Mouse (Mus musculus) gastrocnemius, adult 8-10 months (tissue): ENCODE results near the gene Trp53tg5. TPM values are rescaled to one million over a fixed set of nuclear protein-coding genes. Genes with fewer than 3 reads are reported as not detected.

Source experiments
- DNase-seq, 2 experiments: peaks; one replicate each; pipeline ENCODE4 v3.0.0; 2022; ENCODE audit warnings: low spot score in 2 of 2
- total RNA-seq, 4 experiments: library from RNA; stranded (reverse); gene quantifications; 2 replicates each; pipeline ENCODE4 v1.2.4; 2022

Trp53tg5 gene
- total RNA-seq, 4 experiments from 2014 or later: not detected

DNA sequence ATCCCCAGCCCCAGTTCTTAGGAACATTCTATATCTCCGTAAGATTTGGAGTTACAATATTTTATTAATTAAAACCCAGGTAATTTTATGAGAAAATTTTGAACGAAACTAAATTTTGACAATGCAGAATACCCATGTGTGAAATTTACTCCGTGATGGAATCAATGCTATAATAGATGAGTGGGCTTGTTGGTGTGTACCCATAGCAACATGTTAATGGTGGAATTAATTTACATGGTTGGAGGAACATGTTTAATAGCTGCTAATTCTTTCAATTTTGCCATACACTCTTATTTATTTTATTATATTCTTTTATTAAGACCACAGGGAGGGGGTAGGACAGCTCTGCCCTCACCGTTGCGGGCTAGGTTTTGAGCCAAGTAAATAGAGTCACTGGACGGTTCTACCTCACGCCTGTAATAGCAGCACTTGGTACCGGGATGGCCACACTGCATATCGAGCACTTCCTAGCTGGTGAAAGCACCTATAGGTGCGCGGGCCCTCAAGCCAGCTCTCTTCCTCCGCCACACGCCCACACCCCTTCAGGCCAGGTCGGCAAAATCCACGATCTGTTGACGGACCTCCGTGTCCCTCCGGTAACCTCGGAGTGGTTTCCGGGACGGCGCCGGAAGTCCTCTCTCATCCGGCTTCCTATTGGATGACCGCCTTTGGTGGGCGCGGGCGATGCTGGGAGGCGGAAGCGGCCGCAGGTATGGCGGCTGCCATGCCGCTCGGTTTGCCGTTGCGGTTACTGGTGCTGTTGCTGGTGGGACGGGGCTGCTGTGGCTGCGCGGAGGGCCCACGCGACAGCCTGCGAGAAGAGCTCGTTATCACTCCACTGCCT, 23.5 kb upstream of the Trp53tg5 start, which contains the start of gene Pigt:
Gene Pigt (plus strand): TSS at position 674 of the 844 bp plus-strand sequence.
- peak; percentile 65 to 78 for DNase-seq

DNA sequence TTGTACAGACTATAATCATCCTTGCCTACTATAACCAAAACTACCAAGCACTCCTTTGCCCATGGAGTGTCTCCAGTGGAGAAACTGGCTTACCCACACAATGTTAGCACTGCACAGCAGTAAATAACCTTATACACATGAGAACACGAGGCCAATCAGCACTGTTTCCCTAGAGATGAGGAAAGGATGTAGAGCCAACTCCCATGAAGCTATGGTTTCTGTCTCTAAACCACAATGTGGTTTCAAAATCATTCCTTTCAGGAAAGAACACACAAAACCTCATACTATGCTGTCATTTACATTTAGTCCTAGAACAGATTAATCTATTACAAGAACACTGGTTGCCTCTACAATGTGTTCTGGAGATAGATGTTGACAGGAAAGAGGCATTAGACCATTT, 22.8 kb upstream of the Trp53tg5 start:
- DNase-seq: no peak

DNA sequence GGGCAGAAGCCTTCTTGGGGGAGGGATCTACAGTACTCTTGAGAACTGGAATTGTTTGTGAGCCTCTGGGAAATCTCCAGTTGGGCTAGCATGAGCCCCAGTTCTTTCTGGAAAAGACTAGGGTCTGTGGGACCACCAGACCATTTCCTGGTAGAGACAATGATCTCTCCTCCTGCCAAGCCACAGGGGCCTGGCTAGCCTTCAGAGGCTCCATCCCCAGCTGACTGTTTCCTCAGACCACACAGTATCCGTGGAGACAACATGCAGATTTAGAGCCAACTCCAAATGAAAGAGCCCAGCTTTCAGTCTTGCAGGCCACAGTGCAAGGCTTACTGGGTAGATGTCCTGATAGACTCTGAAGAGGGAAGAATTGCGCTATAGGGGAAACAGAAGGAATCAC, 20.6 kb upstream of the Trp53tg5 start:
- DNase-seq: no peak

- no peak for DNase-seq
Measured at GRCm38 (mm10) chr2:164487812-164488211, 14.3 kb upstream of the Trp53tg5 start.

DNA sequence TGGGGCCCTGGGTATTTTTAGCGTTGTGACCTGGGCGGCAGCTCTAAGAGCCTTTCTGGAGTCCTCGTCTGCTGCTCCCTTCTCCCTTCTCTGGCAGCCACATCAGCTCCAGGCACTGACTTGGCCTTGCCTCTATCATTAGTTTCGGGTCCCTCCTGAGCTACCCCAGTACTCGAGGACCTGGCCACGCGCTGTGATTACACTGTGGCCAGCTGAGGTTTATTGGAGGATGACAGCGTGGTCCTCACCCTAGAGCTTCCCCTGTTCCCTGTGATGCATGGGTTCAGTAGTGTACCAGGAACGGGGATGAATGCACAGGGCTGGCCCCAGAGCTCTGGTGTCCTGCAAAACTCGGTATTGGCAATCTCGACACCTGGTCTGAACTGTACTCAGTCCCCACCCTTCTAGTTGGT, 13.6 kb upstream of the Trp53tg5 start:
- no peak for DNase-seq

DNA sequence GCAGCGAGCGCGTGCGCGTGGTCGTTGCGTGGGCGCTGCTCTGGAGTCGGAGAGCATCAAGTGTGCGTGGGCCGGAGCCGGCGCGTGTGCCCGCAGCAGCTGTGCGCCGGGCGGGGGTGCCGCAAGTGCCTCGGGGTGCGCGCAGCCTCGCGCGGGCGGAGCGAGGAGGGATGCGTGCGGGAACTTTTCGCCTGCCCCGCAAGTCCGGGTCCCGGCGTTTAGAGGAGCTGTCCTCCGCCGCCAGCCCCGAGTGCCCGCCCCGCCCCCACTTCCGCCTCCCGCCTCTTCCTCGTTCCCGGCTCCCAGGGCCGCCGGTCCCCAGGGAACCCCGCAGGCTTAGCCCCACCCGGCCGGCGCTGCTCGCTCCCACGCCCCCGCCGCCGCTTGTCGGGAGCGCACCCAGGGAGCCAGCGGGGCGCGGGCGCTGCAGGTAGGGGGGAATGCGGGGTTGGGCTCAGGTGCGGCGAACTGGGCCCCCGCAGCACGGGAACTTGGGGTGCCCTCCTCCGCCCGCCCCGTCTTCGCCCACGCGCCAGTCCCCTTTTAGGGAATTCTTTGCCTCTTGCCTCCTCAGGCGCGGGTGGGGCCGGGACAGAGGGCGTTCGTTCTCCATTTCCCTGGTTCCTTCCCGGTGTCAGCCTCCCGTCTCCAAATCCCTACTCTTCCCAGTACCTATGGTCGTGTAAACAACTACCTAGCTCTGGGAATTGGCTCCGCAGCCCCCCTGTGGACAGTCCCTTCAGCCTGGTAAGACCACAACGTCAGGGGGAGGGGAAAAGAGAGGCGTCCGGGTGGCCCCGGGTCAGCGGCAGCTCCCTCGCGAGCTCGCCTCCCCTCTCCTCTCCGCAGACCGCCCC, 13.0 kb upstream of the Trp53tg5 start:
- DNase-seq: peak; percentile 40 to 66

DNA sequence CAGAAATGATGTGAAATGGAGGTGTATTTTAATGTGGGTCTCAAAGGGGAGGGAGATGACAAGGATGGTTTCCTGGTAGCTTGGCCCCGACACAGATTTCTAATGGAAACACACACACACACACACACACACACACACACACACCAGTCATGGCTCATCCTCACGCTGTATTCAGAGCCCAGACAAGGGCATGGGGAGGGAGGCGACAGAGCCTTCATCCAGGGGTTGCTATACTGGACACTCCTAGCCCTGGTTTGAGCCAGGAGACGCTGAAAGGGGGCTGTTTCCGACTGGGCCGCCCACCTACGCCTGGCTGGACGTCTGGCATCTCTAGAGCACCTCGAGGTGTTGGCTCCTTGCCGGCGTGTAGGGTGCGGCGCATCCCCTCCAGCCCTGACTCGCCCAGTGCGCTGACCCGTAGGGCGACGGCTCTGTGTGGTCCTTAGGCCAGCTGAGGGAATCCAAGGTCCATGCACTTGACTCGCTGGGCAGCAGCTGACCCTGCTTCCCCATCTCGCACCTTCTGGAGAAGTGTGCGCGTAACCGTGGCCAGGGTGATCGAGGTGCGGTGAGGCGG, 12.2 kb upstream of the Trp53tg5 start, which contains the start of gene Dbndd2:
Gene Dbndd2 (plus strand): TSS at position 426 of the 577 bp plus-strand sequence.
- peak; percentile 33 to 35 for DNase-seq

GRCm38 (mm10) chr2:164470254-164470653, 3.3 kb downstream of the Trp53tg5 start:
- peak in 1 of 2 experiments; percentile 23 for DNase-seq

GRCm38 (mm10) chr2:164466787-164467186, 6.7 kb downstream of the Trp53tg5 start:
- no peak for DNase-seq

DNA sequence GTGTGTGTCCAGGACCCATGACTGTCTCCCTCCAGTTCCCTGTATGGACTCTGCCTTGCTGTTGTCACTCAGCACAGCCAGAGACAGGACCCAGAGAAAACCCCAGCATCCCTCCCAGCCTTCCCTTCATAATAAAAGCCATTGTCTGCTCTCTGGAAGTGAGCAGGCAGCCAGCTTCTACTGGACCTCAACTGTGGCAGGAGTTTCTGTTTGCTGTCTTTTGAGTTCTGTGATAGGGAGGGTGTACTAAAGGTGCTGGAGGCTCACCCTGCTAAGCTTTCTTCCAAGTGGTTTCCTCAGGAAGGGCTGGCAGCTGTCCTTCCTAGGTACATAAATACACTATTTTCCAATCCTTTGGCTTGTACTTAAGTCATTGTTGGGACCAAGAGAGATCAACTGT, 8.4 kb downstream of the Trp53tg5 start:
- no peak for DNase-seq

DNA sequence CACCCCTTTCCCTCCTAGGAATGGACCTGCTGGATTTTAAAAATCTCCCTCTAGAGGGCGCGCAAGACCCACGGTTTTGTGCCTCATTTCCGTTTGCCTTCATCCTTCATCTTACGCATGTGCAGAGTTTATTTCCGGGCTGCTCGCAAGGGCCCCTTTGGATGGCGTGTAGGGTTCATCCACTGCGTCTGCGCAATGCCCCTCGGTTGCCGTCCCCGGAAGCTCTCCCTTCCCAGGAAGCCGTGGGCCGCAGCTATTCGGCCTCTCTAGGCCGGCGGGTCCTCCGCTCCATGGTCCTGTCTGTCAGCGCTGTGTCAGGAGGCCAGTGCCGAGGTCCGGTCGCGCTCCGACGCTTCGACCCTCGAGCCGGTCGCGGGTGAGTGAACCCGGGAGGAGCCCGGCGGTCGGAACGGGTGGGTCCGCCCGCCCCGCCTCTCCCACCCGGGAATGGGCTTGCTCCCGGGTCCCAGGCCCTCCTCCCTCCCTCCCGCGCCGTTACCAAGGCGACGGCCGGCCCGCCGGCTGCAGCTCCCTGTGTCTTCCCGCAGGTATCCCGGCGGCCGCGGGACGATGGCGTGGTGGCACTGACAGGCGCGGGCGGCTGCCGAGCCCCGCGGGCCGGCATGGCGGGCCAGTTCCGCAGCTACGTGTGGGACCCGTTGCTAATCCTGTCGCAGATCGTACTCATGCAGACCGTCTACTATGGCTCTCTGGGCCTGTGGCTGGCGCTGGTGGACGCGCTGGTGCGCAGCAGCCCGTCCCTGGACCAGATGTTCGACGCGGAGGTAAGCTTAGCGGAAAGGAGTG, 12.6 kb downstream of the Trp53tg5 start, which contains the start of gene Gm20458:
Gene Gm20458 (plus strand): TSS at position 223 of the 807 bp plus-strand sequence.
- DNase-seq: peak; percentile 87 to 95

DNA sequence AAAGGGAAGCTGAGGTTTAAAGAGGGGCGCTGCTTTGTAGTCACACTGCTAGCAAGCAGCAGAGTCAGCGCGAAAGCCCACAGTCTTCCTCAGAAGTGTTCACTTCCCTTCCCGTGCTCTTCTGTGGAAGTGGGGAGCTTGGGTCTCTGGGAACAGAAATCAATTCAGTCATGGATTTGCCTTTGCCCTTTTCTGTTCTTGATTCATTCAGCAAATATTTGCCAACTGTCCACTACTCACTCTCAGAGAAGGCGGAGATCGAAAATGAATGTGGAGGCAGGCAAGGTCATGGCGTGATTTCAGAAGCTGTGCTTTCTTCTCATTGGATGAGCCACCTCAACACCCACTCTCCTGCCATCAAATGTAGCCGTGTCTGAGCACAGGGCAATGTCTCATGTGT, 15.0 kb downstream of the Trp53tg5 start:
- DNase-seq: no peak

- no peak for DNase-seq
Measured at GRCm38 (mm10) chr2:164457942-164458341, 15.6 kb downstream of the Trp53tg5 start.

- DNase-seq: no peak
Measured at GRCm38 (mm10) chr2:164456864-164457300, 16.6 kb downstream of the Trp53tg5 start, which contains the start of gene Sys1. TSS of gene Sys1 (plus strand) at chr2:164456964.

GRCm38 (mm10) chr2:164456413-164456812, 17.1 kb downstream of the Trp53tg5 start:
- DNase-seq: no peak

GRCm38 (mm10) chr2:164455421-164456190, 17.9 kb downstream of the Trp53tg5 start:
- DNase-seq: peak; percentile 59 to 78

- peak; percentile 75 to 83 for DNase-seq
Measured at GRCm38 (mm10) chr2:164454846-164455245, 18.7 kb downstream of the Trp53tg5 start.

- no peak for DNase-seq
Measured at GRCm38 (mm10) chr2:164453887-164454500, 19.5 kb downstream of the Trp53tg5 start.

GRCm38 (mm10) chr2:164453047-164453757, 20.3 kb downstream of the Trp53tg5 start:
- no peak for DNase-seq
